Mouse (Mus musculus): ENCODE results near the gene BC048403.

BC048403 gene

GRCm38 (mm10) chr10:121759095-121759494 lies 19.4 kb downstream of the BC048403 start:
- no peak for DNase-seq

- DNase-seq = no peak
Observed at GRCm38 (mm10) chr10:121762141-121762540, 22.4 kb downstream of the BC048403 start.

- DNase-seq = no peak
Observed at GRCm38 (mm10) chr10:121763191-121763590, 23.5 kb downstream of the BC048403 start.

- no peak for DNase-seq
Observed at GRCm38 (mm10) chr10:121764469-121765173, 24.9 kb downstream of the BC048403 start.

- DNase-seq = no peak
Observed at GRCm38 (mm10) chr10:121765174-121766057, 25.7 kb downstream of the BC048403 start.

GRCm38 (mm10) chr10:121767295-121767694 lies 27.6 kb downstream of the BC048403 start:
- DNase-seq = peak in 1 of 2 experiments; percentile 26

- no peak for DNase-seq
Observed at GRCm38 (mm10) chr10:121769711-121770110, 30.0 kb downstream of the BC048403 start.

- DNase-seq = peak in 1 of 2 experiments; percentile 22
Observed at GRCm38 (mm10) chr10:121770624-121771577, 31.2 kb downstream of the BC048403 start.

GRCm38 (mm10) chr10:121773813-121774212 lies 34.1 kb downstream of the BC048403 start:
- no peak for DNase-seq

- DNase-seq = no peak
Observed at GRCm38 (mm10) chr10:121775990-121776389, 36.3 kb downstream of the BC048403 start.

- DNase-seq = no peak
Observed at GRCm38 (mm10) chr10:121781159-121781558, 41.4 kb downstream of the BC048403 start.

- peak in 1 of 2 experiments; percentile 37 for DNase-seq
Observed at GRCm38 (mm10) chr10:121788536-121788935, 48.8 kb downstream of the BC048403 start.

GRCm38 (mm10) chr10:121790078-121790477 lies 50.3 kb downstream of the BC048403 start:
- DNase-seq = no peak

- DNase-seq = no peak
Observed at GRCm38 (mm10) chr10:121792661-121793060, 52.9 kb downstream of the BC048403 start.

- no peak for DNase-seq
Observed at GRCm38 (mm10) chr10:121794486-121794885, 54.7 kb downstream of the BC048403 start.

- DNase-seq = no peak
Observed at GRCm38 (mm10) chr10:121796027-121796802, 56.5 kb downstream of the BC048403 start.

GRCm38 (mm10) chr10:121800041-121800440 lies 60.3 kb downstream of the BC048403 start:
- DNase-seq = no peak
